Mouse (Mus musculus): ENCODE results near the gene Gys2. TPM values are rescaled to one million over a fixed set of nuclear protein-coding genes. Genes with fewer than 3 reads are reported as not detected.
A peak's percentile ranks its signal among the peaks of the same experiment; 100 is the strongest.
"Not testable (repeated sequence)": the region's sequence is repeated elsewhere in the genome, so short reads cannot be mapped to it uniquely, and the experiment has no call there.

The Gys2 gene
- under 1 TPM in 1 of 2 experiments, not detected in 1; 0.23 TPM for total RNA-seq (2021)
- long read RNA-seq, experiment 1, partial matches to known transcripts = 1 of 1 reads
- long read RNA-seq, experiment 1, other reads (novel, unspliced or antisense) = 0 of 1 reads
- long read RNA-seq, experiment 2 = 0 reads

GRCm38 (mm10) chr6:142472801-142473203 is at the start of gene Gys2:
Gene Gys2 (minus strand): TSS chr6:142473109.
- DNase-seq (ENCODE audit: low spot score in 2 of 2) = no peak

- DNase-seq (ENCODE audit: low spot score in 2 of 2) = no peak
Observed at GRCm38 (mm10) chr6:142521591-142522110, 48.7 kb upstream of the Gys2 start.

- peak; percentile 23 to 51 for DNase-seq (ENCODE audit: low spot score in 2 of 2)
Observed at GRCm38 (mm10) chr6:142519110-142519509, 46.2 kb upstream of the Gys2 start.

GRCm38 (mm10) chr6:142515379-142515778 is 42.5 kb upstream of the Gys2 start:
- DNase-seq (ENCODE audit: low spot score in 2 of 2) = not testable (repeated sequence)

- DNase-seq (ENCODE audit: low spot score in 2 of 2) = peak; percentile 53 to 64
Observed at GRCm38 (mm10) chr6:142514912-142515311, 42.0 kb upstream of the Gys2 start.

GRCm38 (mm10) chr6:142512902-142513301 is 40.0 kb upstream of the Gys2 start:
- DNase-seq (ENCODE audit: low spot score in 2 of 2) = no peak

GRCm38 (mm10) chr6:142511516-142512135 is 38.7 kb upstream of the Gys2 start:
- no peak for DNase-seq (ENCODE audit: low spot score in 2 of 2)

- no peak for DNase-seq (ENCODE audit: low spot score in 2 of 2)
Observed at GRCm38 (mm10) chr6:142508663-142509062, 35.8 kb upstream of the Gys2 start.

GRCm38 (mm10) chr6:142507785-142508162 is 34.9 kb upstream of the Gys2 start, which contains the start of gene Ldhb:
Gene Ldhb (minus strand): TSS chr6:142507957.
- DNase-seq (ENCODE audit: low spot score in 2 of 2) = peak; percentile 87 to 93

- peak; percentile 17 to 18 for DNase-seq (ENCODE audit: low spot score in 2 of 2)
Observed at GRCm38 (mm10) chr6:142507033-142507784, 34.3 kb upstream of the Gys2 start.

- no peak for DNase-seq (ENCODE audit: low spot score in 2 of 2)
Observed at GRCm38 (mm10) chr6:142506338-142507032, 33.6 kb upstream of the Gys2 start.

GRCm38 (mm10) chr6:142503601-142504000 is 30.7 kb upstream of the Gys2 start:
- no peak for DNase-seq (ENCODE audit: low spot score in 2 of 2)

- no peak for DNase-seq (ENCODE audit: low spot score in 2 of 2)
Observed at GRCm38 (mm10) chr6:142502519-142503125, 29.7 kb upstream of the Gys2 start.

- DNase-seq (ENCODE audit: low spot score in 2 of 2) = not testable (repeated sequence)
Observed at GRCm38 (mm10) chr6:142490114-142490513, 17.2 kb upstream of the Gys2 start.

- no peak for DNase-seq (ENCODE audit: low spot score in 2 of 2)
Observed at GRCm38 (mm10) chr6:142487638-142488037, 14.7 kb upstream of the Gys2 start.

- DNase-seq (ENCODE audit: low spot score in 2 of 2) = no peak
Observed at GRCm38 (mm10) chr6:142485478-142486123, 12.7 kb upstream of the Gys2 start.

GRCm38 (mm10) chr6:142477239-142477638 is 4.3 kb upstream of the Gys2 start:
- no peak for DNase-seq (ENCODE audit: low spot score in 2 of 2)

GRCm38 (mm10) chr6:142471141-142471540 is 1.8 kb downstream of the Gys2 start:
- DNase-seq (ENCODE audit: low spot score in 2 of 2) = no peak

GRCm38 (mm10) chr6:142469602-142470001 is 3.3 kb downstream of the Gys2 start:
- peak in 1 of 2 experiments; percentile 18 for DNase-seq (ENCODE audit: low spot score in 2 of 2)

GRCm38 (mm10) chr6:142462194-142462593 is 10.7 kb downstream of the Gys2 start:
- DNase-seq (ENCODE audit: low spot score in 2 of 2) = no peak

Data from layer of hippocampus, postnatal 14 days (tissue).